In the genomic region with DNA sequence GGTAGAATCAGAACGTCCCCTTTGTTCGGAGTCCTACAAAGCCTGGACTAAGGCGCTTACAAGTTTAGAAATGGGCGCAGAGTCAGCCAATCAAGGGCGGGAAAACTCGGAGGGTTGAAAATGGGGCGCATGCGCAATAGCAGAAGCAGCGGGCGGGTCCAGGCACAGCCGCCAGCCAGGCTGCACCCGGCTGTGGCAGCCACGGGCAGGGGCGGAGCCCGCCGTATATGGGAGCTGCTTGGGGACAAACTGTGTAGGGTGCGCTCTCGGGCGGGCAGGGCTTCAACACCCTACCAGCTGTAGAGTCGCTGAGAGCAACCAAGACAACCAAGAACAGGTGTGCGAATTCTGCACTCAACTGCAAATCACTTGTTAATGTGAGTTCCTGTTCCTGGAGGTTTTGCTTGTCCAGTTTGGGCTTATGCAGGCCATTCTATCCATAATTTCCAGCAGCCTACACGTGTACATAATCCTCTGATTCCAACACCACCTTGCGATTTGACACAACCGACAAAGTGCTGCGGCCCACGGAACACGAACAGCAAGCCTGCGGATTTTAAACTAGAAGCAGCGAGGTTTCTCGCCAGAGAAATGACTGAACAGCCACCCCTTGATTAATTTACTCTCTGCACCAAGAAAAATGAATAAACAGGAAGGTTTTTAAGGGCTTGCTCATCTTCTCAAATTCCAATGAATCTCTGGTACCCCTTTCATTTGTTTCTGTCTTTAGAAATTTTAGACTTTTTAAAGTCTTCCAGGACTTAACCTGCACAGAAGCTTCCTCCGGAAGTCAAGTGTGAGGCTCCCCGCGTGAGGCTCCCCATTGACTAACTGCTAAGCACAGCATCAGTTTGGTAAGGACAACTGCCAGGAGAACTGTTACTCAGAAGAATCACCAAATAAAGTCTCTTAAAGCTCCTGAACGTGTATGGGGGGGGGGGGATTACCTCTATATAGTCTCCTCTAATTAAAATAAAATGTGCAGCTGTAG, we compare ENCODE assay signal across 8 mouse cellular contexts. TPM values are rescaled to one million over a fixed set of nuclear protein-coding genes. Genes with fewer than 3 reads are reported as not detected.
DNase-seq lines count a peak whose midpoint lies in the region; ATAC-seq lines count a peak whose summit lies in the region.

No protein-coding gene starts in this region.

- no peaks in the 10 kb centered on the region for H3K27me3 ChIP-seq in heart, embryonic 14.5 days (ENCODE audit: control insufficient read depth, insufficient read depth, low read length)
- no peaks in the 10 kb centered on the region for H3K27me3 ChIP-seq in liver, embryonic 13.5 days
- no peaks in the 10 kb centered on the region for H3K27me3 ChIP-seq in stomach, embryonic 16.5 days (ENCODE audit: control insufficient read depth, insufficient read depth, low read length)

- peak overlapping the region; percentile 45 to 61 for H3K4me3 ChIP-seq in heart, embryonic 14.5 days (ENCODE audit: control insufficient read depth in 1 of 2, insufficient read depth in 1 of 2, low read depth in 1 of 2, low read length in 2 of 2)
- H3K4me3 ChIP-seq in liver, embryonic 13.5 days (replicated peaks), result peak overlapping the region; percentile 52
- H3K4me3 ChIP-seq in stomach, embryonic 16.5 days (replicated peaks; ENCODE audit: low read length), result peak overlapping the region; percentile 45

- no peaks in the 10 kb centered on the region for H3K9me3 ChIP-seq in heart, embryonic 14.5 days (ENCODE audit: control insufficient read depth, low read length)
- H3K9me3 ChIP-seq in liver, embryonic 13.5 days (replicated peaks), result no peaks in the 10 kb centered on the region
- no peaks in the 10 kb centered on the region for H3K9me3 ChIP-seq in stomach, embryonic 16.5 days (replicated peaks; ENCODE audit: control insufficient read depth, low read length)

- peak; percentile 93 for ATAC-seq in heart, embryonic 14.5 days (ENCODE audit: insufficient number of reproducible peaks, insufficient read depth, low FRiP score, low read depth)
- ATAC-seq in liver, embryonic 13.5 days (ENCODE audit: low read depth), result peak; percentile 95
- peak; percentile 96 for ATAC-seq in stomach, embryonic 16.5 days (ENCODE audit: insufficient read depth, low FRiP score)

- peak overlapping the region; percentile 72 for H3K9ac ChIP-seq in heart, embryonic 14.5 days (ENCODE audit: low read length)
- H3K9ac ChIP-seq in liver, embryonic 13.5 days, result peak overlapping the region; percentile 63
- peak overlapping the region; percentile 59 for H3K9ac ChIP-seq in stomach, embryonic 16.5 days (ENCODE audit: low read length)

- peak; percentile 97 for DNase-seq in CD4-positive, CD25-positive, alpha-beta regulatory T cell, adult 2 months (ENCODE audit: low read depth, low spot score)
- DNase-seq in c-Kit-negative CD71-positive TER-119-positive erythroid progenitor cells, embryonic 14.5 days (ENCODE audit: low read depth, low spot score), result peak; percentile 86
- peak; percentile 80 for DNase-seq in fibroblast of lung, adult 2 months (ENCODE audit: low read depth)
- DNase-seq in kidney, postnatal 14 days, result peak; percentile 96
- DNase-seq in liver, embryonic 13.5 days, result peak; percentile 92
- peak; percentile 89 for DNase-seq in neural tube, embryonic 10.5 days (ENCODE audit: extremely low spot score, low spot score)

- 5% methylated on average over 34 of the region's 34 CpGs for WGBS in heart, embryonic 14.5 days
- 4% methylated on average over 34 of the region's 34 CpGs for WGBS in liver, embryonic 13.5 days (ENCODE audit: insufficient replicate concordance)
- WGBS in stomach, embryonic 16.5 days, result 4% methylated on average over 34 of the region's 34 CpGs

- peak overlapping the region; percentile 89 for H3K4me2 ChIP-seq in heart, embryonic 14.5 days (ENCODE audit: low read length)
- peak overlapping the region; percentile 78 for H3K4me2 ChIP-seq in liver, embryonic 13.5 days
- H3K4me2 ChIP-seq in stomach, embryonic 16.5 days (ENCODE audit: low read depth, low read length), result peak overlapping the region; percentile 70

- H3K36me3 ChIP-seq in heart, embryonic 14.5 days (ENCODE audit: control insufficient read depth, insufficient read depth, low read length), result no peaks in the 10 kb centered on the region
- no peaks in the 10 kb centered on the region for H3K36me3 ChIP-seq in liver, embryonic 13.5 days
- no peaks in the 10 kb centered on the region for H3K36me3 ChIP-seq in stomach, embryonic 16.5 days (ENCODE audit: control insufficient read depth, insufficient read depth, low read length)

- H3K27ac ChIP-seq in heart, embryonic 14.5 days (replicated peaks in 1 of 2; ENCODE audit: control insufficient read depth in 1 of 2, insufficient read depth in 1 of 2, low read depth in 2 of 2, low read length in 2 of 2), result peak overlapping the region; percentile 58 to 73
- peak overlapping the region; percentile 72 for H3K27ac ChIP-seq in liver, embryonic 13.5 days
- H3K27ac ChIP-seq in stomach, embryonic 16.5 days (ENCODE audit: low read length), result peak overlapping the region; percentile 74

- peaks cover 5 to 15% of the 10 kb centered on the region in 2 experiments; a peak in 3 of 4 replicates for H3K4me1 ChIP-seq in heart, embryonic 14.5 days (ENCODE audit: control insufficient read depth in 2 of 2, insufficient read depth in 2 of 2, low read length in 2 of 2)
- peaks cover 29% of the 10 kb centered on the region for H3K4me1 ChIP-seq in liver, embryonic 13.5 days (replicated peaks)
- peaks cover 11% of the 10 kb centered on the region; the same call in 1 of the 2 replicates for H3K4me1 ChIP-seq in stomach, embryonic 16.5 days (ENCODE audit: control insufficient read depth, insufficient read depth, low read length)

RNA-seq across cellular contexts. Expression of gene Kif16b, which starts 1.9 kb away (rescaled TPM):
- 10.4 and 12.3 TPM in 2 replicates for polyA plus RNA-seq in heart, embryonic 14.5 days (2014; fragmentation: Nextera tagmentation; extraction: Ambion mirVana)
- polyA plus RNA-seq in liver, embryonic 13.5 days (2015; fragmentation: Nextera tagmentation; extraction: Ambion mirVana), result 2.9 and 4.1 TPM in 2 replicates
- polyA plus RNA-seq in stomach, embryonic 16.5 days (2015; fragmentation: Nextera tagmentation; extraction: Ambion mirVana), result 13.5 and 16.4 TPM in 2 replicates

Comparison
In these comparisons a context has a peak if more than half of its experiments do, and no peak if none do; other contexts are left out.
1. Peak in every context shown above with its lines: DNase-seq, ATAC-seq, H3K4me3 ChIP-seq and H3K27ac ChIP-seq.